Mouse (Mus musculus): ENCODE results near the gene Slco4c1.

Gene Slco4c1

GRCm38 (mm10) chr1:96768264-96768663 lies 103.7 kb downstream of the Slco4c1 start:
- no peak for DNase-seq

DNA sequence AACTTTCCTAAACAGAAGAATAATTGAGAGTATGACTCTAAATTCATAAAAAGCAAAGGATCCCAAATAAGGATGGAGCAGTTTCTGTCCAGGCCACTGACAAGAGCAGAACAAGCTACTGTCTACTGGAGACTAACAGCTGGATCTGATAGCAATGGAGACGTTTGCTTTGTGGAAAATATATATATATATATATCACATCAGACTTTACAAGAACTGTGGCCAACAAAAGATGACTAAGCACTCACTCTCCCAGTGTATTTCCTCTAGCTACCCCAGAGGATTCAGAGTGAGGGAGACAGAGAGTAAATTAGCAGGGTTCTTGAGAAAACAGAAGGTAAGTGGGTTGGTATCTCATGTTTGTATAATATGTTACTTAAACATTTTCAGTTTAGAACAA lies 105.4 kb downstream of the Slco4c1 start:
- DNase-seq: no peak

Measured in thymus, adult 18-20 months (tissue).